Mouse (Mus musculus) embryonic facial prominence, embryonic 12.5 days (tissue): ENCODE measurements around the gene Frmd4a. TPM values are rescaled to one million over a fixed set of nuclear protein-coding genes. Genes with fewer than 3 reads are reported as not detected.

ENCODE experiments used
- ATAC-seq: fragments of 200-750 bp; cut with Nextera tagmentation; 2 replicates; pipeline ENCODE4 v1.8.0; 2017; ENCODE audit not compliant: insufficient number of reproducible peaks, insufficient read depth, low FRiP score, low TSS enrichment
- H3K27ac ChIP-seq: fragments of 300-500 bp; sonication (generic); 2 replicates; pipeline ENCODE4 v1.5.1; 2016; ENCODE audit warnings: mild to moderate bottlenecking
- H3K27me3 ChIP-seq: fragments of 300-500 bp; sonication (generic); 2 replicates; pipeline ENCODE4 v1.6.1; 2016; ENCODE audit warnings: mild to moderate bottlenecking, moderate library complexity
- H3K36me3 ChIP-seq: fragments of 300-500 bp; sonication (generic); 2 replicates; pipeline ENCODE4 v1.6.1; 2016; ENCODE audit warnings: mild to moderate bottlenecking
- H3K4me1 ChIP-seq: fragments of 300-500 bp; sonication (generic); 2 replicates; pipeline ENCODE4 v1.6.1; 2016
- H3K4me2 ChIP-seq: fragments of 300-500 bp; sonication (generic); replicated peaks from 2 replicates; pipeline ENCODE4 v1.6.1; 2016; ENCODE audit warnings: mild to moderate bottlenecking, moderate library complexity
- H3K4me3 ChIP-seq: fragments of 300-500 bp; sonication (generic); 2 replicates; pipeline ENCODE4 v1.5.1; 2016; ENCODE audit warnings: mild to moderate bottlenecking
- H3K9ac ChIP-seq: fragments of 300-500 bp; sonication (generic); 2 replicates; pipeline ENCODE4 v1.6.1; 2016; ENCODE audit warnings: mild to moderate bottlenecking, moderate library complexity
- H3K9me3 ChIP-seq: fragments of 300-500 bp; sonication (generic); 2 replicates; pipeline ENCODE4 v1.6.1; 2016; ENCODE audit warnings: mild to moderate bottlenecking, moderate library complexity
- WGBS: fragments of 180-500 bp; shearing (Covaris S2); methylation state at CpG from one replicate; pipeline ENCODE4 v1.1.7; 2016; 5-methylcytosine and 5-hydroxymethylcytosine counted together
- polyA plus RNA-seq: library from polyadenylated mRNA; unstranded; fragments of >200 nt; fragmentation: Nextera tagmentation; extraction: Ambion mirVana; gene quantifications from 2 replicates; pipeline ENCODE4 v1.2.1, GENCODE M21; 2016

Frmd4a gene
- polyA plus RNA-seq, 1 experiment from 2014 or later: 58.7 TPM

DNA sequence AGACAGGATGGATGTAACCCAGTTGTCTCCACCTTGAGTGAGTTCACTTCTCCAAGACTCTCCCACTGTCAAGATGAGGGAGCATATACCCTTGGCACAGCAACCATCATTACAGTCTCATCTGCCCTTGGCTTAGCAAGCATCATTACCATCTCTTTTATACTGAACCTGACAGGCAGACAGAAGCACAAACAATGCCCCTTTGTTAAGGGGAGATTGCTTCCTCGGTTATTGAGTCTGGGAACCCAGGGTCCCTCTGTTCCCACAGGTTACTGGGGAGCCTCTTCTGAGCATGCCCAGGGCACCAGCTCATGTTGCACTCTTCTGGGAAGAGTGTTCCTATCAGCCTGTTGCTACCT, 525.9 kb downstream of the Frmd4a start:
- no peaks in the 10 kb centered on the region for H3K27me3 ChIP-seq
- H3K36me3 ChIP-seq: peaks cover 45% of the 10 kb centered on the region
- no peak overlapping the region for H3K4me3 ChIP-seq
- WGBS: 21% methylated on average over 1 of the region's 1 CpGs
- no peak overlapping the region for H3K27ac ChIP-seq
- no peak for ATAC-seq
- peaks cover 36% of the 10 kb centered on the region for H3K4me1 ChIP-seq
- H3K9ac ChIP-seq: no peak overlapping the region
- H3K4me2 ChIP-seq: no peak overlapping the region
- no peaks in the 10 kb centered on the region for H3K9me3 ChIP-seq

DNA sequence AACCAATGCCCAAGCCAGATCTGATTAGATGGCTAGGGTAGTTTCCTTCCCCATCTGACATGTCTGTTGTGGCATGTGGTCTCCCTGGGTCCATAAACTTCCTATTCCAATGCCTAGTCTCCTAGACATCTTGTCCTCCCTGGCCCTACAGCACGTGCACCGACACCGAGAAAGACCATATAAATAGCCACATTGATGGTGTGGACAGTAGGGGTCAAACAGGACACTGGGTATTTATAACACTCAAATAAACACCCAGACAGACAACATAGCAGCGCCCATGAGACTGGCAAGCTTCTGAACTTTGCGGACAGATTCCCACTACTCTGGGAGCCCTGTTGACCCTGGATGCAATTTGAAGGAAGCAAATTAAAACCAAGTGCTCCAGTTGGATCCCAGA, 526.8 kb downstream of the Frmd4a start:
- H3K4me3 ChIP-seq: no peak overlapping the region
- H3K4me2 ChIP-seq: no peak overlapping the region
- peaks cover 46% of the 10 kb centered on the region for H3K36me3 ChIP-seq
- no peak for ATAC-seq
- no peaks in the 10 kb centered on the region for H3K27me3 ChIP-seq
- H3K27ac ChIP-seq: no peak overlapping the region
- WGBS: 63% methylated on average over 5 of the region's 5 CpGs
- no peaks in the 10 kb centered on the region for H3K9me3 ChIP-seq
- H3K9ac ChIP-seq: no peak overlapping the region
- H3K4me1 ChIP-seq: peaks cover 36% of the 10 kb centered on the region

DNA sequence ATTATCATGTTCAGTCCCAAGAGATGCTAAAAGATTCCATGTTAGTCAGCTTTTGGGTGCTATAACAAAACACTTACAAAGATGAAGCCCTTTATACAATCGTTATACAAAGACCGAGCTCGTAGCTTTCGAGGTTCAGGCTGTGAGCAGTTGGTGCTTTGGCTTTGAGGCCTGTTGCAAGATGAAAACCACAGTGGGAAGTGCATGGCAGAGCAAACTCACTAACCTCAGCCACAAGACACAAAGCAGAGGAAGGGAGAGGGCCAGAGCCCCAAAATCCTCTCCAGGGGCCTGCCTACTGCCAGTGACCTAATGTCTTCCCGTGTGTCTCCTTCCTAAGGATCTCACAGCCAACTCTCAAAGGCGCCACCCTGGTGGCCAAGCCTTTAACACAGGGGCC, 527.7 kb downstream of the Frmd4a start:
- H3K9ac ChIP-seq: no peak overlapping the region
- H3K27me3 ChIP-seq: no peaks in the 10 kb centered on the region
- no peak overlapping the region for H3K4me2 ChIP-seq
- peaks cover 41% of the 10 kb centered on the region for H3K36me3 ChIP-seq
- H3K4me3 ChIP-seq: no peak overlapping the region
- H3K9me3 ChIP-seq: no peaks in the 10 kb centered on the region
- 90% methylated on average over 6 of the region's 6 CpGs for WGBS
- peaks cover 29% of the 10 kb centered on the region for H3K4me1 ChIP-seq
- H3K27ac ChIP-seq: no peak overlapping the region
- ATAC-seq: no peak

DNA sequence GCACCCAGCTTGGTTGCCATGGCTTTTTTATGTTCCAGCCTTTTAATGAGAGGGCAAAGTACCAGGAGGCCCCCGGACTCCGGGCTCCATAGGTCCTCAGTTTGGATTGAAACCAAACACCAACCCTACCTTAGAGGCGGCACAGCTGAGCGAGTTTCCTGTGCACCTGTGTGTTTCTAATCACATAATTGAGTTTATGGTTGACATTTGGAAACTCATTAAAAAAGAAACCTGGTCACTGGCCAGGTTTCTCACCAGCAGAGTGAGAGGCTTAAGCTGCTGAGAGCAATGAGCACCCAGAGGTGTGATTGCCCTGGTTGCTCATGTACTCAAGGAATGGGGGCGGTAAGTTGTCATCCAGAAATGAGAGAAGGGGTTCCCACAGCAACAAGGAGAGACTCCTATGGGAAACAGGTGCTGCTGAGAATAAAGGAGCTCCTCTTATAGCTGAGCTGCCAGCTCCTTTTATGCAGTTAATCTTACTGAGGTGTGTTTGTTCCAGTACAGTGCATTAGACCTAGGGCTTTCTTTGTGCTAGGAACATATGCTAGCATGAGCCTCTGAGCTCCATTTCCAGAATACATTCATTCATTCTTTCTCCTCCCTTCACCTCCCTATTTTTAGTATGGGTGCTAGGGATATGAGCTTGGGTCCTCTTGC, 529.6 kb downstream of the Frmd4a start:
- Histone ChIP-seq H3K4me2 (no peak overlapping the region), H3K27me3 (no peaks in the 10 kb centered on the region), H3K4me3 (no peak overlapping the region), H3K9me3 (no peaks in the 10 kb centered on the region), H3K9ac (no peak overlapping the region), H3K27ac (no peak overlapping the region), H3K36me3 (peaks cover 54% of the 10 kb centered on the region), H3K4me1 (peaks cover 14% of the 10 kb centered on the region)
- ATAC-seq: no peak
- 51% methylated on average over 5 of the region's 5 CpGs for WGBS

DNA sequence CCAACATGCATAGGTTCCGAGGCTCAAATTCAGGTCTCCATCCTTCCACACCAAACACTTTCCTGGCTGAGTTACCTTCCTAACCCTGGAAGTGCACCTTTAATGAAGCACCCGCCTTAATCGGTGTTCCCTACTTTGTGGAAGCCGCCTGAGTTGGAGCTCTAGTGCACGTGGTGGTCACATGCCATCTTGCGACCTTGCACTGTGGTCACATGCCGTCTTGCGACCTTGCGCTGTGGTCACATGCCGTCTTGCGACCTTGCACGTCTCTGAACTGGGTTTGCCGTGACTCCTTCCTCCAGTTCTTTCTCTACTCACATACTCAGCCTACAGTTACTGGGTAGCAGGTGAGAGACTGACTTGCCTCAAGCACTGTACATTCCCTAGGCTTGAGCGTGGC, 531.8 kb downstream of the Frmd4a start:
- Histone ChIP-seq H3K27ac (no peak overlapping the region), H3K27me3 (no peaks in the 10 kb centered on the region), H3K4me1 (peaks cover 3% of the 10 kb centered on the region; the same call in 1 of the 2 replicates), H3K9ac (no peak overlapping the region), H3K36me3 (peaks cover 43% of the 10 kb centered on the region), H3K9me3 (no peaks in the 10 kb centered on the region), H3K4me2 (no peak overlapping the region), H3K4me3 (no peak overlapping the region)
- ATAC-seq: no peak
- WGBS: 89% methylated on average over 14 of the region's 14 CpGs

DNA sequence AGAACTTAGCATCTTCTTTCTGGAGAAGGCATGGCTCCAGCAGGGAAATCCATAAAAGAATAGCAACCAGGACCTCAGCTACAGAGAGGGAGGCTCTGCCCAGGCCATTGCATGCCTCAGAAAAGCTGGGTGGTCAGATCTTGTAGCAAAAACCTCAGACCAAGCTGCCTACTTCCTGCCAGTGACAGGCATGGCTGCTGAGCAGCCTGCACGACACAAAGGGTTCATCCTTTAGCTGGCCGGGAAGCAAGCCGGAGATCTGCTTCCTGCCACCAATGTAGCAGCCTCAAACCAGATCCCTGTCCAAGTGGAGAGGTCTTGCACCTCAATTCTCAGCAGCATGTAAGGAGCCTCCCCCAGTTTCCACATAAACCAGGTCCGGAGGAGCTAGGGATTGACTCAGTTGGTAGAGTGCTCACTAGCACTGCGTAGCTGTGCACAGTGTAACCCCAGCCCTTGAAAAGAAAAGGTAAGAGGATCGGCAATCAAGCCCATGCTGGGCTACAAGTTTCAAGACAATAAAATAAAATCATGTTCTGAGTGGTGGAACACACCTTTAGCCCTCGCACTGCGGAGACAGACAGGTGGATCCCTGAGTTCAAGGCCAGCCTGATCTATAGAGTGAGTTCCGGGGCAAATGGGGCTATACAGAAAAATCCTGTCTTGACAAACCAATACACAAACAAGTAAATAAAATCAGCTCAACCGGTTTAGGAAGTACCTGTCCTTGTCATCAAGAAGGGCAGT, 532.7 kb downstream of the Frmd4a start:
- H3K27me3 ChIP-seq: no peaks in the 10 kb centered on the region
- H3K9me3 ChIP-seq: no peaks in the 10 kb centered on the region
- no peak overlapping the region for H3K4me2 ChIP-seq
- H3K4me3 ChIP-seq: no peak overlapping the region
- no peak overlapping the region for H3K9ac ChIP-seq
- ATAC-seq: no peak
- 81% methylated on average over 10 of the region's 10 CpGs for WGBS
- H3K4me1 ChIP-seq: peaks cover 3% of the 10 kb centered on the region; the same call in 1 of the 2 replicates
- peaks cover 36% of the 10 kb centered on the region for H3K36me3 ChIP-seq
- H3K27ac ChIP-seq: no peak overlapping the region

DNA sequence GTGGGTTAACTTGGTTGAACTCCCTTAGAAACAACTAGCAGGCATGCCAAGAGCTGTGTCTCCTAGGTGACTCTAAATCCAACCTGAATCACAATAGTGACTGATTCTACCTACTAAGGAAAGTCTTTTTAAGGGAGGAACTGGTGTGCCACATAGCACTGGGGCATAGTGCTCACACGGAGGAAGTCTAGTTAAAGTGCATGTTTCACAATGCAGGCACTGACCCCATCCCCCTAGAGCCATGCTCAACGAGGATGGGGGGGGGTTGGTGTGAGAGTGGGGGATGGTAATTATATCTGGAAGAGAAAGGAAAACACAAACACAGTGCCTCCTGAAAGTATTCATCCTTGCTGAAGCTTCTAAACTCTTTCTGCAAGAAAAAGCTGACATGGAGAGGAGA, 533.9 kb downstream of the Frmd4a start:
- Histone ChIP-seq H3K4me1 (peaks cover 14% of the 10 kb centered on the region), H3K27ac (0 out of 2 replicates have a peak overlapping the region, but pooled peaks have one; percentile 50)
- WGBS: 18% methylated on average over 2 of the region's 2 CpGs

DNA sequence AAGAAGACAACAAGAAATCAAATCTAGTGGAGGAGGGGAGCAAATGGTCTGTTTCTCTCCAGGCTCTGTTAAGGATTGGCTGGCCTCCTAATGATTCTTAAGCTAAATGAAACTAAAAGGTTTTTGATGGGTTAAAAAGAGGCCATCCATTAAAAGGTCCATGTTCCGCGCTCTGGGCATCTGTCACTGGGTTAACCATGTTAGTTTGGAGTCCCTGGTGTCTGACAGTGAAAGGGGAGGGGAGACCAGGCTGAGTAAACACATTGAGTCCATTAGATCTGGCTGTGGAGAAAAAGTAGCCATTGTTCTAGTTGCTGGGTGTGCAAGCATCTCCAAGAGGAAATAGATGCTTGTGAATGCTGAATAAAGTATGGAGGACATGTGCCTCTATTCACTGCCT, 534.3 kb downstream of the Frmd4a start:
- peaks cover 25% of the 10 kb centered on the region for H3K36me3 ChIP-seq
- peaks cover 18% of the 10 kb centered on the region for H3K4me1 ChIP-seq
- no peaks in the 10 kb centered on the region for H3K27me3 ChIP-seq
- no peak for ATAC-seq
- no peak overlapping the region for H3K27ac ChIP-seq
- H3K9me3 ChIP-seq: no peaks in the 10 kb centered on the region
- no peak overlapping the region for H3K9ac ChIP-seq
- H3K4me3 ChIP-seq: no peak overlapping the region
- no peak overlapping the region for H3K4me2 ChIP-seq
- 64% methylated on average over 2 of the region's 2 CpGs for WGBS

More for the DNA sequence above, 533.9 kb downstream of the Frmd4a start:
- no peak overlapping the region for H3K9ac ChIP-seq
- H3K9me3 ChIP-seq: no peaks in the 10 kb centered on the region
- H3K36me3 ChIP-seq: peaks cover 25% of the 10 kb centered on the region
- H3K4me2 ChIP-seq: no peak overlapping the region
- ATAC-seq: no peak
- no peaks in the 10 kb centered on the region for H3K27me3 ChIP-seq
- no peak overlapping the region for H3K4me3 ChIP-seq

DNA sequence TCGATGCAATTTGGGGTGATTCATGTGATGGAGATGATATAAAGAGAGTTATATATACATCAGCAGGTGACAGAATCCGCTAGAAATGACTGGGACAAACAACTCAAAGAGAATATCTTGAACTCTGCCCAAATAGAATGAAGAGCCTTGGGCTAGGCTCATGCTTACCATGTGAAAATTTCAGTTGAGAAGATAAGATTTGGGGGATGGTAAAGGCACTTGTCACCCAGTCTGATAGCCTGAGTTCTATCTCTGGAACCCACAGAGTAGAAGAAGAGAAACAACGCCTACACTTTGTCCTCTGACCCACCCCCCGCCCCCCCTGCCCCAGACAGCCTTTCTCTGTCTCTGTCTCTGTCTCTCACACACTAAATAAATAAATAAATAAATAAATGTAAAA, 535.0 kb downstream of the Frmd4a start:
- ATAC-seq: no peak
- no peak overlapping the region for H3K9ac ChIP-seq
- H3K27me3 ChIP-seq: no peaks in the 10 kb centered on the region
- H3K4me3 ChIP-seq: no peak overlapping the region
- H3K27ac ChIP-seq: no peak overlapping the region
- H3K4me2 ChIP-seq: no peak overlapping the region
- WGBS: 92% methylated on average over 4 of the region's 4 CpGs
- peaks cover 25% of the 10 kb centered on the region for H3K36me3 ChIP-seq
- H3K4me1 ChIP-seq: peaks cover 24% of the 10 kb centered on the region
- no peaks in the 10 kb centered on the region for H3K9me3 ChIP-seq

DNA sequence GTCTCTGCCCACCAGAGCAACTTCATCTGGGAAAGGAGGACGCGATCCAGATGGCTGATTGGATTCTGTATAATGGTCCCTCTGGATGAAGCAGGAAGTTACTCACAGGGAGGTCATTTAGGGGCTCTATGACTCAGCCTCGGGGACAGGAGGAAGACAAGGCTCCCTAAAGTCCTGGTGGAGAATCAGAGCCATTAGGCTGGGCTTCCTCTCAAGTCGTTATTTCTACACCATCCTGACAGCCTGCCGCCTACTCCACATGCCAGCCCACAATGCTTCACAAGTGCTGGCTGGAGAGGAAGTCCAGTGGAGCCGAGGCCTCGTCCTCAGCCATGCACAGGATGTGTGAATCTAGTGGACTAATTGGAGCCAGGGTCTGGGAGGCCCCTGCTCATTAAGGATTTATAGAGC, 537.7 kb downstream of the Frmd4a start:
- Histone ChIP-seq H3K4me1 (peaks cover 39% of the 10 kb centered on the region), H3K9ac (no peak overlapping the region), H3K27ac (0 out of 2 replicates have a peak overlapping the region, but pooled peaks have one; percentile 95), H3K27me3 (no peaks in the 10 kb centered on the region), H3K36me3 (peaks cover 14% of the 10 kb centered on the region), H3K9me3 (no peaks in the 10 kb centered on the region), H3K4me2 (no peak overlapping the region), H3K4me3 (no peak overlapping the region)
- WGBS: 22% methylated on average over 7 of the region's 7 CpGs
- ATAC-seq: no peak

DNA sequence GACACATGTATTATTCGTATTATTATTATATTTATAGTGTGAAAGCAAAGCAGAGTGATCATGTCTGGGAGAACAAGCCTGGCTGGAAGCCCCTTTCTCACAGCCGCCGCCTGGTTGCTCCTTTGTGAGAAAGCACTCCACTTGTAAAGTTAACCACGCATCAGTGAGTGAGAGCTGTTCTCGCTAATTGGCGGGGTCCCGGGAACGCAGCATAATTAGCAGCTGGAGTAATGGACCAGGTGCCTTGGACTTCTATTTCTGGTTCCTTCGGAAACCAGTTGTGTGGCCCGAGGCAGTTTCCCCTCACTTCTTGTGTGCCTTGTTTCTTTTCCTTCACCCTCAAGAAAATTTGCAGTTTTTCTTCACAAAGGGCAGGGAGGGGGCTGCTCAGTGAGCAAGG, 538.7 kb downstream of the Frmd4a start:
- no peak overlapping the region for H3K4me2 ChIP-seq
- ATAC-seq: no peak
- no peaks in the 10 kb centered on the region for H3K27me3 ChIP-seq
- H3K9ac ChIP-seq: no peak overlapping the region
- WGBS: 29% methylated on average over 10 of the region's 10 CpGs
- peak overlapping the region; percentile 95 for H3K27ac ChIP-seq
- peaks cover 47% of the 10 kb centered on the region for H3K4me1 ChIP-seq
- H3K36me3 ChIP-seq: peaks cover 4% of the 10 kb centered on the region; the same call in 1 of the 2 replicates
- H3K4me3 ChIP-seq: no peak overlapping the region
- H3K9me3 ChIP-seq: no peaks in the 10 kb centered on the region

DNA sequence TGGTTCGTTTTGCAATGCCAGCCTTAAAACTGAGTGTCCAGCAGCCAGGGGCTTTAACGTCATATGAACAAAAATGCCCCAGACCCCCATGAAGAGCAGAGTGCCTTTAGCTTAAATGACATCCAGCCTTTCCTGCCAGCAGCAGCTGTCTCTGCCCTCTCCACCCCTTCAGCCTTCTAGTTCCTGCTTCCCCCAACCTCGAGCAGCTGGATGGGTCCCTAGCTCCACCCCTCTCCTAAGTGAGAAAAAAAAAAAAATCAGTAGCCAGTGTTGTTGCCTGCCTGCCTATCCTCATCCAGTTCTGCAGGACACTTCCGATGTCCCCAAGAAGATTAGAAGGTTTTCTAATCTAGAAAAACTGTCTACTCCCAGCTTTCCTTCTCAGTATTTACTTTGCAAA, 539.5 kb downstream of the Frmd4a start:
- Histone ChIP-seq H3K4me1 (peaks cover 52% of the 10 kb centered on the region), H3K9me3 (no peaks in the 10 kb centered on the region)

More for the DNA sequence above, 539.5 kb downstream of the Frmd4a start:
- Histone ChIP-seq H3K36me3 (no peaks in the 10 kb centered on the region), H3K9ac (no peak overlapping the region), H3K27ac (peak overlapping the region; percentile 95), H3K4me3 (no peak overlapping the region), H3K27me3 (no peaks in the 10 kb centered on the region), H3K4me2 (no peak overlapping the region)
- WGBS: 18% methylated on average over 4 of the region's 4 CpGs
- ATAC-seq: no peak
